Mouse (Mus musculus) kidney, adult 2 months (tissue): ENCODE measurements around the gene Satb1. TPM values are rescaled to one million over a fixed set of nuclear protein-coding genes. Genes with fewer than 3 reads are reported as not detected.

Experiments used
- DNase-seq: peaks from one replicate; pipeline ENCODE4 v3.0.0; 2021
- H3K27ac ChIP-seq: fragments of 200-500 bp; 2 replicates; pipeline ENCODE4 v1.5.1; 2012; ENCODE audit warnings: low read depth, low read length, control low read depth, inconsistent platforms; ENCODE audit not compliant: insufficient read depth
- H3K27me3 ChIP-seq: fragments of 200-500 bp; replicated peaks from 2 replicates; pipeline ENCODE4 v1.6.1; 2012; ENCODE audit warnings: mild to moderate bottlenecking, moderate library complexity, low read length, inconsistent platforms; ENCODE audit not compliant: control insufficient read depth, insufficient read depth
- H3K36me3 ChIP-seq: fragments of 200-500 bp; 2 replicates; pipeline ENCODE4 v1.6.1; 2012; ENCODE audit warnings: mild to moderate bottlenecking, moderate library complexity, low read length, inconsistent platforms; ENCODE audit not compliant: control insufficient read depth, insufficient read depth
- H3K4me1 ChIP-seq: fragments of 200-500 bp; 2 replicates; pipeline ENCODE4 v1.6.1; 2011; ENCODE audit warnings: low read length; ENCODE audit not compliant: control insufficient read depth, insufficient read depth
- H3K4me3 ChIP-seq: fragments of 200-500 bp; 2 replicates; pipeline ENCODE4 v1.5.1; 2011; ENCODE audit warnings: mild to moderate bottlenecking, low read depth, low read length, control low read depth; ENCODE audit not compliant: insufficient read depth
- CTCF ChIP-seq: fragments of 200-500 bp; conservative IDR thresholded peaks from 2 replicates; pipeline ENCODE4 v1.5.1; 2011; ENCODE audit warnings: low read depth, mild to moderate bottlenecking, control low read depth, low read length, moderate library complexity, mixed read lengths; ENCODE audit not compliant: insufficient read depth, insufficient read length
- POLR2A ChIP-seq: fragments of 200-500 bp; IDR thresholded peaks from one replicate; pipeline ENCODE4 v1.6.1; 2011; ENCODE audit warnings: low read depth, low read length, control low read depth
- WGBS: fragments of 180-500 bp; shearing (Covaris S2); methylation state at CpG from one replicate; pipeline ENCODE4 v1.1.7; 2018; 5-methylcytosine and 5-hydroxymethylcytosine counted together
- polyA plus RNA-seq: library from polyadenylated mRNA; depleted of rRNA; stranded (reverse); fragments of >200 nt; gene quantifications from 2 replicates; pipeline ENCODE4 v1.2.3, GENCODE M21; 2012

Satb1 gene
- polyA plus RNA-seq, 1 experiment, result 4.3 TPM

DNA sequence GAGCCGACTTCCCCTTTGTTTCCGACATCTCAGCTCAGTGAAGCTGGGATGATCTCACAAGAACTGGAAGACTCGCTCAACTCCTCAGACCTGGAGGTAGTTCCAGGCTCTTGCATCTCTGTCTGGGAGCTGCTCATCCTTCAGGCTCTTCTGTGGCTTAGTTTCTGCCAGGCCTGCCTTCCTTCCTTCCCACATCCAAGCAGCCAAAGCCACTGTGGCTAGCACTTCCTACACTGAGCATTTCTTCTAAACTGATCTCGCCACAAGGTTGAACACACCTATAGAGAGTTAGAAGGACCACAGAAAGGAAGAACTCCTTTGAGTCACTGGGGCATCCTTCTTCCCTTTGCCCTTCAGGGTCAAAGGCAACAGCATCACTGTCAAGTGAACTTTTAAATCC, 44.0 kb downstream of the Satb1 start:
- no peaks in the 10 kb centered on the region for H3K36me3 ChIP-seq
- 95% methylated on average over 4 of the region's 4 CpGs for WGBS
- DNase-seq, result no peak
- H3K27ac ChIP-seq, result no peak overlapping the region
- TF ChIP-seq CTCF, result no peak
- TF ChIP-seq POLR2A, result no peak
- H3K4me3 ChIP-seq, result no peak overlapping the region
- H3K4me1 ChIP-seq, result no peaks in the 10 kb centered on the region
- no peaks in the 10 kb centered on the region for H3K27me3 ChIP-seq

DNA sequence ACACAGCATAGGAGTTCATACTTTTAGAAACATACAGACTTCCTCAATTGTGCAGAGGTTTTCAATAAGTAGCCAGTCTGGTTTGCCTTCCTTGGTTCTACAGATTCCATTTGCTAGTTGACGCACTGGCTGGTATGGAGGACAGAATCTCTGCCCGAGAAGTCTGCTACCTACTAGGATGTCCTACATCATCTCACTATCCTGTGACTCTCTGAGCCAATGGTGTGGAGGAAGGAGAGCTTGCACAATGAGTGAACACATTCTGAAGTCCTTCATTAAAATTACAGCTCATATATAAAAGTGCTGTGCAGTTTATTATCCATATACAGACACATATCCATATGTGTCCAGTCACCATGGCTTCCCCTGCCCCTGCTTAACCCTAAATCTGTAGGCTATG, 45.1 kb downstream of the Satb1 start:
- no peaks in the 10 kb centered on the region for H3K36me3 ChIP-seq
- H3K27ac ChIP-seq, result no peak overlapping the region
- no peak for DNase-seq
- H3K4me1 ChIP-seq, result no peaks in the 10 kb centered on the region
- H3K27me3 ChIP-seq, result no peaks in the 10 kb centered on the region
- no peak overlapping the region for H3K4me3 ChIP-seq
- WGBS, result 95% methylated on average over 2 of the region's 2 CpGs
- TF ChIP-seq POLR2A (no peak), CTCF (no peak)

DNA sequence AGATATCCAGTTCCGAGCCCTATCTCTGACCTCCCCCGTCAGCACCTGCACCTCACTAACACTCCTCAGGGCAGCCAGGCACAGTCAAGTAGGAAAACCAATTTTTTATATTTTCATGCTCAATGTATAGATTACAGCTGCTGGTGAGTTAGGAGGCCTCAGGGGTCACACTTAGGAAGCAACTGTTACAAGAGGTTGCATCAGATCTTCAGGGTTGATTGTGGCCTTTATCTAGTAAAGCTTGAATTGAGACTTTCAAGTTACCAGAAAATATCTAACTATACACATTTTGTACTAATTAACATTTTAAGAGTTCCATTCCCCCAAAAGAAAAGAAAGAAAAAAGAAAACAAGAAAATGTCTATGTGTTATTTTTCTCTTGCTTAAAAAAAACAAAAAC, 47.0 kb downstream of the Satb1 start:
- Histone ChIP-seq H3K27me3 (no peaks in the 10 kb centered on the region), H3K4me1 (no peaks in the 10 kb centered on the region), H3K36me3 (no peaks in the 10 kb centered on the region), H3K4me3 (no peak overlapping the region), H3K27ac (no peak overlapping the region)
- WGBS, result 91% methylated on average over 2 of the region's 2 CpGs
- DNase-seq, result no peak
- TF ChIP-seq CTCF (no peak), POLR2A (no peak)

DNA sequence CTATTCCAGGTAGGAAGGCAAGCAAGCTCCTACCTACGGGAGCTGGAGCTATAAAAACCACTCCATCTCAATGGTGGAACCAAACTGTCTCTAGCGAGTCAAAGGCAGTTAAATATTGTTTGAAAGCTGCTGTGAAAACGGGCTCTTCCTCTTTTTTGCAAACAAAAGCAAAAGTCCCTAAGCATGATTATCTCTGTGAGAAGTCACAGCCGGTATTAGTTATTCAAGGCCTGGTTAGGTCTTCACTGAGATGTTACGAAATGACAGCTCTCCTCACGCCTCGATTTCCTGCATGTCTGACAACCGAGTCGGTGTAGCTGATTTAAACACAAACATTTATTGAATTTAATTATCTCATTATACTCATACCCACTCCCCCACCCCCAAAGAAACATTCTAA, 48.2 kb downstream of the Satb1 start:
- no peak for TF ChIP-seq CTCF
- no peak for DNase-seq
- Histone ChIP-seq H3K36me3 (no peaks in the 10 kb centered on the region), H3K27me3 (no peaks in the 10 kb centered on the region), H3K27ac (no peak overlapping the region), H3K4me3 (no peak overlapping the region), H3K4me1 (no peaks in the 10 kb centered on the region)
- 83% methylated on average over 9 of the region's 9 CpGs for WGBS

GRCm38 (mm10) chr17:51783591-51784279, 49.4 kb downstream of the Satb1 start:
- Histone ChIP-seq H3K36me3 (no peaks in the 10 kb centered on the region), H3K27ac (no peak overlapping the region), H3K27me3 (no peaks in the 10 kb centered on the region), H3K4me3 (no peak overlapping the region), H3K4me1 (no peaks in the 10 kb centered on the region)
- DNase-seq, result no peak
- no peak for TF ChIP-seq POLR2A
- TF ChIP-seq CTCF, result no peak
- WGBS, result 85% methylated on average over 8 of the region's 8 CpGs

DNA sequence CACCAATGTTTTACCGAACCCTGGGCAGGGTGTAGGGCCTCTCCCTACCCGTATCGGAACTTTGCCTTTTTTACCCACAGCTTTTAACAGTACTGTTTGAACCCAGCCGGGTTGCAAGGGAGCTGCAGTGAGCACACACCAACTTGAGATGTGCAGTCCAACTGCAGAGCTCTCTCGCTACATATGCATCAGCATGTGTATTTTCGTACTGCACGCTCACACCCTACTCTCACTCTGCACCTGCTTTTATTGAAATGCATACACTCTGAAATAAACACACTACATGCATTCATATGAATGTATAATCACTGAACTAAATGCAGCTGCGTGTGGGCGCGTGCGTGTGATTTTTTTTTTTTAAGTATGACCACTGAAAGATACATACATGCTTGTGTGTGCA, 53.1 kb downstream of the Satb1 start:
- 96% methylated on average over 11 of the region's 11 CpGs for WGBS
- TF ChIP-seq CTCF (no peak), POLR2A (no peak)
- Histone ChIP-seq H3K36me3 (no peaks in the 10 kb centered on the region), H3K4me1 (no peaks in the 10 kb centered on the region), H3K27me3 (no peaks in the 10 kb centered on the region), H3K27ac (no peak overlapping the region), H3K4me3 (no peak overlapping the region)
- no peak for DNase-seq

DNA sequence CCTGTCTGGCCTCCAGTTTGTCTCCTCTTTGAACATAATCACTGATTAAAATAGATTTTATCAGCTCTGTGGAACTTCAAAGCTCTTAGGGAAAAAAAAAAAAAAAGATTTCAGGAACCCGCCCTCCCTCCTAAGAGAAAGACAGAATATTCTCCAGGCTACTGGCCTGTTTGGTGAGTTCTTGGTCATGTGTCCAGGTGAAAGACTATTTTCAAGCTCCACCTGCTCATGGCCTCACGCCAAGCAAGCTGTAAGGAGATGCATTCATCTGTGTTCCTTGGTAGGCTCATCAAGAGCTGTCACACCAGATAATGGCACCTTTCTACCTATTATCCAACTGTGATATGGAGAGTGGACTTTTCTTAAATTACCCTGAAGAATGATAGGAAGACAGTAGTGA, 54.1 kb downstream of the Satb1 start:
- Histone ChIP-seq H3K27me3 (no peaks in the 10 kb centered on the region), H3K4me3 (no peak overlapping the region), H3K36me3 (no peaks in the 10 kb centered on the region), H3K27ac (no peak overlapping the region), H3K4me1 (no peaks in the 10 kb centered on the region)
- no peak for DNase-seq
- 74% methylated on average over 2 of the region's 2 CpGs for WGBS
- TF ChIP-seq POLR2A, result no peak
- no peak for TF ChIP-seq CTCF
